Mouse (Mus musculus): ENCODE measurements around the gene Ptger4. TPM values are rescaled to one million over a fixed set of nuclear protein-coding genes. Genes with fewer than 3 reads are reported as not detected.

Gene Ptger4
- total RNA-seq, 2 experiments from 2014 or later, result 20.6 to 33.2 TPM

- no peak for ATAC-seq (ENCODE audit: poor library complexity, severe bottlenecking)
Observed at GRCm38 (mm10) chr15:5173217-5173820, 70.7 kb downstream of the Ptger4 start.

GRCm38 (mm10) chr15:5165121-5165773 lies 78.7 kb downstream of the Ptger4 start:
- no peak for ATAC-seq (ENCODE audit: poor library complexity, severe bottlenecking)

GRCm38 (mm10) chr15:5158827-5159226 lies 85.2 kb downstream of the Ptger4 start:
- ATAC-seq (ENCODE audit: poor library complexity, severe bottlenecking), result no peak

- ATAC-seq (ENCODE audit: poor library complexity, severe bottlenecking), result no peak
Observed at GRCm38 (mm10) chr15:5157386-5157785, 86.6 kb downstream of the Ptger4 start.

Other genes starting within 250 kb of the Ptger4 start
- not detected in 2 replicates for gene C7, start 180.4 kb downstream of the Ptger4 start, total RNA-seq (2015)
- not detected in 2 replicates for gene C7, start 180.4 kb downstream of the Ptger4 start, total RNA-seq (2017)
- gene Card6, start 135.6 kb downstream of the Ptger4 start, total RNA-seq (2015), result 8.9 and 9.7 TPM in 2 replicates
- 5.2 and 6.0 TPM in 2 replicates for gene Card6, start 135.6 kb downstream of the Ptger4 start, total RNA-seq (2017)
- gene Rpl37, start 127.5 kb downstream of the Ptger4 start, total RNA-seq (2015), result 917 and 975 TPM in 2 replicates
- 1,352 and 1,548 TPM in 2 replicates for gene Rpl37, start 127.5 kb downstream of the Ptger4 start, total RNA-seq (2017)
- gene Prkaa1, start 100.3 kb downstream of the Ptger4 start, total RNA-seq (2015), result 36.2 and 42.8 TPM in 2 replicates
- gene Prkaa1, start 100.3 kb downstream of the Ptger4 start, total RNA-seq (2017), result 30.5 and 31.1 TPM in 2 replicates
- gene Ttc33, start 58.7 kb downstream of the Ptger4 start, total RNA-seq (2015), result 21.6 and 23.1 TPM in 2 replicates
- gene Ttc33, start 58.7 kb downstream of the Ptger4 start, total RNA-seq (2017), result 34.1 and 38.5 TPM in 2 replicates

All from megakaryocyte, adult 5-6 weeks (primary cell).